Mouse (Mus musculus) stomach, embryonic 16.5 days (tissue): ENCODE measurements at regions not wholly inside any gene's neighbourhood (a gene's known extent, or its start where the extent isn't known, plus 50 kb on each side); places are given as distances from the start of the nearest gene placed in this dataset.

ENCODE experiments used
- ATAC-seq: fragments of 200-750 bp; cut with Nextera tagmentation; 2 replicates; pipeline ENCODE4 v1.8.0; 2017; ENCODE audit warnings: moderate number of reproducible peaks, moderate TSS enrichment; ENCODE audit not compliant: insufficient read depth, low FRiP score
- H3K27ac ChIP-seq: fragments of 300-500 bp; sonication (generic); 2 replicates; pipeline ENCODE4 v1.5.1; 2014; ENCODE audit warnings: low read length
- H3K27me3 ChIP-seq: fragments of 300-500 bp; sonication (generic); 2 replicates; pipeline ENCODE4 v1.6.1; 2014; ENCODE audit warnings: low read length, control low read depth, mixed read lengths; ENCODE audit not compliant: control insufficient read depth, insufficient read depth
- H3K36me3 ChIP-seq: fragments of 300-500 bp; sonication (generic); 2 replicates; pipeline ENCODE4 v1.6.1; 2014; ENCODE audit warnings: low read length; ENCODE audit not compliant: control insufficient read depth, insufficient read depth
- H3K4me1 ChIP-seq: fragments of 300-500 bp; sonication (generic); 2 replicates; pipeline ENCODE4 v1.6.1; 2014; ENCODE audit warnings: low read length, control low read depth, mixed read lengths; ENCODE audit not compliant: control insufficient read depth, insufficient read depth
- H3K4me2 ChIP-seq: fragments of 300-500 bp; sonication (generic); 2 replicates; pipeline ENCODE4 v1.6.1; 2014; ENCODE audit warnings: low read depth, low read length, mixed read lengths
- H3K4me3 ChIP-seq: fragments of 300-500 bp; sonication (generic); replicated peaks from 2 replicates; pipeline ENCODE4 v1.5.1; 2014; ENCODE audit warnings: mild to moderate bottlenecking, low read length
- H3K9ac ChIP-seq: fragments of 300-500 bp; sonication (generic); 2 replicates; pipeline ENCODE4 v1.6.1; 2014; ENCODE audit warnings: low read length
- H3K9me3 ChIP-seq: fragments of 300-500 bp; sonication (generic); replicated peaks from 2 replicates; pipeline ENCODE4 v1.6.1; 2016; ENCODE audit warnings: low read length, control low read depth; ENCODE audit not compliant: control insufficient read depth
- WGBS: fragments of 180-500 bp; shearing (Covaris S2); extraction: QIAGEN DNeasy Blood & Tissue Kit; methylation state at CpG from one replicate; pipeline ENCODE4 v1.1.7; 2014; 5-methylcytosine and 5-hydroxymethylcytosine counted together

GRCm38 (mm10) chr19:49115484-49115883, 909.7 kb downstream of the Sorcs3 start:
- Histone ChIP-seq H3K27ac (no peak overlapping the region), H3K36me3 (no peaks in the 10 kb centered on the region), H3K9ac (no peak overlapping the region), H3K4me1 (no peaks in the 10 kb centered on the region), H3K27me3 (no peaks in the 10 kb centered on the region), H3K9me3 (no peaks in the 10 kb centered on the region), H3K4me2 (no peak overlapping the region), H3K4me3 (no peak overlapping the region)
- ATAC-seq: no peak
- WGBS: 68% methylated on average over 1 of the region's 1 CpGs

GRCm38 (mm10) chr19:49131664-49132063, 925.8 kb downstream of the Sorcs3 start:
- Histone ChIP-seq H3K27ac (no peak overlapping the region), H3K4me1 (no peaks in the 10 kb centered on the region), H3K9ac (no peak overlapping the region), H3K36me3 (no peaks in the 10 kb centered on the region), H3K4me3 (no peak overlapping the region), H3K4me2 (no peak overlapping the region), H3K27me3 (no peaks in the 10 kb centered on the region), H3K9me3 (no peaks in the 10 kb centered on the region)
- 50% methylated on average over 4 of the region's 4 CpGs for WGBS
- ATAC-seq: no peak

- Histone ChIP-seq H3K4me3 (no peak overlapping the region), H3K27ac (no peak overlapping the region), H3K36me3 (no peaks in the 10 kb centered on the region), H3K4me1 (no peaks in the 10 kb centered on the region), H3K4me2 (no peak overlapping the region), H3K27me3 (no peaks in the 10 kb centered on the region), H3K9me3 (no peaks in the 10 kb centered on the region), H3K9ac (no peak overlapping the region)
- WGBS: 45% methylated on average over 2 of the region's 2 CpGs
- no peak for ATAC-seq
Observed at GRCm38 (mm10) chr19:49172078-49172477, 966.3 kb downstream of the Sorcs3 start.

GRCm38 (mm10) chr19:49207971-49208370, 1002.1 kb downstream of the Sorcs3 start:
- ATAC-seq: no peak
- whole genome bisulfite sequencing: 32% methylated on average over 3 of the region's 3 CpGs
- no peaks in the 10 kb centered on the region for H3K36me3 ChIP-seq
- H3K4me1 ChIP-seq: no peaks in the 10 kb centered on the region
- no peaks in the 10 kb centered on the region for H3K9me3 ChIP-seq
- H3K9ac ChIP-seq: no peak overlapping the region
- H3K4me3 ChIP-seq: no peak overlapping the region
- no peaks in the 10 kb centered on the region for H3K27me3 ChIP-seq
- H3K27ac ChIP-seq: no peak overlapping the region
- no peak overlapping the region for H3K4me2 ChIP-seq

GRCm38 (mm10) chr19:49242601-49243000, 1036.8 kb downstream of the Sorcs3 start:
- ATAC-seq: no peak
- Histone ChIP-seq H3K9ac (no peak overlapping the region), H3K9me3 (no peaks in the 10 kb centered on the region), H3K27me3 (no peaks in the 10 kb centered on the region), H3K4me2 (no peak overlapping the region), H3K36me3 (no peaks in the 10 kb centered on the region), H3K27ac (no peak overlapping the region), H3K4me3 (no peak overlapping the region), H3K4me1 (no peaks in the 10 kb centered on the region)
- WGBS: 55% methylated on average over 2 of the region's 2 CpGs

GRCm38 (mm10) chr19:49245114-49245714, 1039.4 kb downstream of the Sorcs3 start:
- WGBS: 64% methylated on average over 3 of the region's 3 CpGs
- ATAC-seq: no peak
- Histone ChIP-seq H3K27me3 (no peaks in the 10 kb centered on the region), H3K9ac (no peak overlapping the region), H3K4me3 (no peak overlapping the region), H3K4me2 (no peak overlapping the region), H3K27ac (no peak overlapping the region), H3K9me3 (no peaks in the 10 kb centered on the region), H3K4me1 (no peaks in the 10 kb centered on the region), H3K36me3 (no peaks in the 10 kb centered on the region)

GRCm38 (mm10) chr19:49264616-49265015, 1058.8 kb downstream of the Sorcs3 start:
- Histone ChIP-seq H3K9me3 (no peaks in the 10 kb centered on the region), H3K27me3 (no peaks in the 10 kb centered on the region), H3K9ac (no peak overlapping the region), H3K36me3 (no peaks in the 10 kb centered on the region), H3K4me1 (no peaks in the 10 kb centered on the region), H3K27ac (no peak overlapping the region), H3K4me3 (no peak overlapping the region), H3K4me2 (no peak overlapping the region)
- ATAC-seq: no peak
- WGBS: 37% methylated on average over 1 of the region's 1 CpGs

GRCm38 (mm10) chr19:49267864-49268480, 1062.1 kb downstream of the Sorcs3 start:
- Histone ChIP-seq H3K9ac (no peak overlapping the region), H3K4me3 (no peak overlapping the region), H3K27me3 (no peaks in the 10 kb centered on the region), H3K4me2 (no peak overlapping the region), H3K36me3 (no peaks in the 10 kb centered on the region), H3K9me3 (no peaks in the 10 kb centered on the region), H3K27ac (peak overlapping the region; percentile 62; the same call in 1 of the 2 replicates), H3K4me1 (no peaks in the 10 kb centered on the region)
- peak; percentile 13; the same call in 1 of the 2 replicates for ATAC-seq
- 28% methylated on average over 8 of the region's 8 CpGs for WGBS

GRCm38 (mm10) chr19:49282626-49283261, 1076.9 kb downstream of the Sorcs3 start:
- no peak overlapping the region for H3K9ac ChIP-seq
- H3K9me3 ChIP-seq: no peaks in the 10 kb centered on the region
- H3K4me1 ChIP-seq: no peaks in the 10 kb centered on the region
- H3K36me3 ChIP-seq: no peaks in the 10 kb centered on the region
- H3K27me3 ChIP-seq: no peaks in the 10 kb centered on the region
- H3K27ac ChIP-seq: no peak overlapping the region
- H3K4me2 ChIP-seq: no peak overlapping the region
- WGBS: 67% methylated on average over 8 of the region's 8 CpGs
- no peak for ATAC-seq
- no peak overlapping the region for H3K4me3 ChIP-seq
